ENCODE assay signal across 8 mouse cellular contexts in the genomic region with DNA sequence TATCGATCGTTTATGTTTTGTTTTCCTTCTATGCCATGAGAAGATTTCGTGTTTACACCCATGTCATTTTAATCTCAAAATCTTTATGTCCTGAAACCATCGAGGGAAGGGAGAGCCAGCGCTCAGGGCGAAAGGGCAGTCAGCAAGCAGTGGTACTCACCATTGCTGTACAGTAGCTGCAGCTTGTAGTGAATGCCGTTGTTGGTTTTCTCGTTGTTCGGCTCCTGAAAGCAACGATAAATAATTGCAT. TPM values are rescaled to one million over a fixed set of nuclear protein-coding genes. Genes with fewer than 3 reads are reported as not detected.
DNase-seq lines count a peak whose midpoint lies in the region; ATAC-seq lines count a peak whose summit lies in the region.

No protein-coding gene starts in this region.

- H3K9me3 ChIP-seq in kidney, embryonic 16.5 days (ENCODE audit: low read length): no peaks in the 10 kb centered on the region
- H3K9me3 ChIP-seq in embryonic facial prominence, embryonic 10.5 days: no peaks in the 10 kb centered on the region
- H3K9me3 ChIP-seq in hindbrain, embryonic 15.5 days: no peaks in the 10 kb centered on the region
- H3K9me3 ChIP-seq in midbrain, embryonic 15.5 days: no peaks in the 10 kb centered on the region

- no peak for ATAC-seq in kidney, embryonic 16.5 days (ENCODE audit: low FRiP score, low TSS enrichment)
- ATAC-seq in hindbrain, embryonic 15.5 days (ENCODE audit: low FRiP score, low read depth): no peak
- ATAC-seq in midbrain, embryonic 15.5 days (replicated peaks): no peak
- no peak for ATAC-seq in inflammation-experienced regulatory T-cells, adult 6 months

- H3K4me2 ChIP-seq in kidney, embryonic 16.5 days (replicated peaks; ENCODE audit: low read depth, low read length): peak overlapping the region; percentile 92
- H3K4me2 ChIP-seq in hindbrain, embryonic 15.5 days: peak overlapping the region; percentile 78
- peak overlapping the region; percentile 77 for H3K4me2 ChIP-seq in midbrain, embryonic 15.5 days

- H3K4me1 ChIP-seq in kidney, embryonic 16.5 days (ENCODE audit: insufficient read depth, low read length): peaks cover 40% of the 10 kb centered on the region
- peaks cover 80% of the 10 kb centered on the region for H3K4me1 ChIP-seq in embryonic facial prominence, embryonic 10.5 days
- H3K4me1 ChIP-seq in hindbrain, embryonic 15.5 days (replicated peaks): peaks cover 64% of the 10 kb centered on the region
- peaks cover 57% of the 10 kb centered on the region for H3K4me1 ChIP-seq in midbrain, embryonic 15.5 days

- H3K27me3 ChIP-seq in kidney, embryonic 16.5 days (ENCODE audit: insufficient read depth, low read length): peaks cover 89% of the 10 kb centered on the region
- H3K27me3 ChIP-seq in embryonic facial prominence, embryonic 10.5 days (replicated peaks; ENCODE audit: low read depth, poor library complexity, severe bottlenecking): peaks cover 97% of the 10 kb centered on the region
- H3K27me3 ChIP-seq in hindbrain, embryonic 15.5 days: 0 out of 2 replicates have a peak, but pooled peaks cover 5% of the 10 kb centered on the region
- H3K27me3 ChIP-seq in midbrain, embryonic 15.5 days (replicated peaks): peaks cover 8% of the 10 kb centered on the region

- H3K4me3 ChIP-seq in kidney, embryonic 16.5 days (ENCODE audit: low read length): peak overlapping the region; percentile 60
- H3K4me3 ChIP-seq in embryonic facial prominence, embryonic 10.5 days: peak overlapping the region; percentile 87
- peak overlapping the region; percentile 57 for H3K4me3 ChIP-seq in hindbrain, embryonic 15.5 days
- H3K4me3 ChIP-seq in midbrain, embryonic 15.5 days: peak overlapping the region; percentile 60

- no peaks in the 10 kb centered on the region for H3K36me3 ChIP-seq in kidney, embryonic 16.5 days (ENCODE audit: insufficient read depth, low read length)
- peaks cover 13% of the 10 kb centered on the region for H3K36me3 ChIP-seq in embryonic facial prominence, embryonic 10.5 days (replicated peaks)
- no peaks in the 10 kb centered on the region for H3K36me3 ChIP-seq in hindbrain, embryonic 15.5 days
- H3K36me3 ChIP-seq in midbrain, embryonic 15.5 days (replicated peaks): no peaks in the 10 kb centered on the region

- H3K27ac ChIP-seq in kidney, embryonic 16.5 days (ENCODE audit: low read length): no peak overlapping the region
- peak overlapping the region; percentile 94 for H3K27ac ChIP-seq in embryonic facial prominence, embryonic 10.5 days (replicated peaks)
- H3K27ac ChIP-seq in hindbrain, embryonic 15.5 days (replicated peaks): peak overlapping the region; percentile 95
- peak overlapping the region; percentile 93 for H3K27ac ChIP-seq in midbrain, embryonic 15.5 days

- 1% methylated on average over 10 of the region's 10 CpGs for WGBS in kidney, embryonic 16.5 days
- WGBS in embryonic facial prominence, embryonic 10.5 days: 0% methylated on average over 10 of the region's 10 CpGs
- 1% methylated on average over 10 of the region's 10 CpGs for WGBS in hindbrain, embryonic 15.5 days
- WGBS in midbrain, embryonic 15.5 days: 1% methylated on average over 10 of the region's 10 CpGs

- peak overlapping the region; percentile 67 for H3K9ac ChIP-seq in kidney, embryonic 16.5 days (replicated peaks; ENCODE audit: low read length)
- peak overlapping the region; percentile 66 for H3K9ac ChIP-seq in hindbrain, embryonic 15.5 days
- H3K9ac ChIP-seq in midbrain, embryonic 15.5 days: peak overlapping the region; percentile 73

- DNase-seq in kidney, postnatal 4 days: no peak
- DNase-seq in embryonic facial prominence, embryonic 10.5 days (ENCODE audit: low spot score): no peak
- DNase-seq in layer of hippocampus, adult 18-20 months (ENCODE audit: low spot score in 2 of 2): no peak
- no peak for DNase-seq in gastrocnemius, postnatal 25 days

RNA-seq across cellular contexts. Expression of a gene that starts 1.4 kb away (rescaled TPM):
- polyA plus RNA-seq in kidney, embryonic 16.5 days (2015; fragmentation: Nextera tagmentation; extraction: Ambion mirVana): 0.45 and 0.75 TPM in 2 replicates
- polyA plus RNA-seq in embryonic facial prominence, embryonic 10.5 days (2016; fragmentation: Nextera tagmentation; extraction: Ambion mirVana): 8.4 and 9.4 TPM in 2 replicates
- 18.0 and 18.5 TPM in 2 replicates for polyA plus RNA-seq in hindbrain, embryonic 15.5 days (2015; fragmentation: Nextera tagmentation; extraction: Ambion mirVana)
- polyA plus RNA-seq in midbrain, embryonic 15.5 days (2015; fragmentation: Nextera tagmentation; extraction: Ambion mirVana): 14.6 and 14.9 TPM in 2 replicates
- under 1 TPM; 0.47 to 0.68 TPM for total RNA-seq in layer of hippocampus, adult 18-20 months (2021)
- 1 to 10 TPM; 6.6 to 8.6 TPM for total RNA-seq in gastrocnemius, postnatal 25 days (2021)
- polyA plus RNA-seq in inflammation-experienced regulatory T-cells, adult 6 months (2017; shearing (Covaris generic)): not detected
